Mouse (Mus musculus): ENCODE data around the gene Gskip. TPM values are rescaled to one million over a fixed set of nuclear protein-coding genes. Genes with fewer than 3 reads are reported as not detected.
A peak's percentile ranks its signal among the peaks of the same experiment; 100 is the strongest.

Gskip gene
- 10 to 100 TPM; 44.9 to 53.1 (median 50.1) TPM for polyA plus RNA-seq (2017; shearing (Covaris generic))

- ATAC-seq, result peak; percentile 51
Observed at GRCm38 (mm10) chr12:105683933-105684901, at the start of gene Gskip. Gskip (plus strand) TSS chr12:105684829.

GRCm38 (mm10) chr12:105636551-105636950 lies 48.1 kb upstream of the Gskip start:
- no peak for ATAC-seq

- no peak for ATAC-seq
Observed at GRCm38 (mm10) chr12:105637554-105637953, 47.1 kb upstream of the Gskip start.

GRCm38 (mm10) chr12:105642770-105643321 lies 41.8 kb upstream of the Gskip start:
- no peak for ATAC-seq

GRCm38 (mm10) chr12:105655850-105656249 lies 28.8 kb upstream of the Gskip start:
- ATAC-seq, result no peak

GRCm38 (mm10) chr12:105676274-105676673 lies 8.4 kb upstream of the Gskip start:
- no peak for ATAC-seq

- ATAC-seq, result no peak
Observed at GRCm38 (mm10) chr12:105678211-105678610, 6.4 kb upstream of the Gskip start.

- no peak for ATAC-seq
Observed at GRCm38 (mm10) chr12:105678762-105679161, 5.9 kb upstream of the Gskip start.

GRCm38 (mm10) chr12:105685001-105685691 lies 517 bp downstream of the Gskip start, which contains the start of gene Atg2b:
Atg2b (minus strand) TSS chr12:105685211.
- ATAC-seq, result peak; percentile 79

GRCm38 (mm10) chr12:105686791-105687190 lies 2.2 kb downstream of the Gskip start:
- ATAC-seq, result no peak

GRCm38 (mm10) chr12:105687416-105687815 lies 2.8 kb downstream of the Gskip start:
- ATAC-seq, result no peak

- ATAC-seq, result no peak
Observed at GRCm38 (mm10) chr12:105688546-105688945, 3.9 kb downstream of the Gskip start.

GRCm38 (mm10) chr12:105689435-105689834 lies 4.8 kb downstream of the Gskip start:
- no peak for ATAC-seq

- no peak for ATAC-seq
Observed at GRCm38 (mm10) chr12:105694021-105694420, 9.4 kb downstream of the Gskip start.

- ATAC-seq, result no peak
Observed at GRCm38 (mm10) chr12:105695848-105696247, 11.2 kb downstream of the Gskip start.

GRCm38 (mm10) chr12:105697104-105697780 lies 12.6 kb downstream of the Gskip start:
- no peak for ATAC-seq

GRCm38 (mm10) chr12:105700433-105700832 lies 15.8 kb downstream of the Gskip start:
- no peak for ATAC-seq

- no peak for ATAC-seq
Observed at GRCm38 (mm10) chr12:105705799-105706487, 21.3 kb downstream of the Gskip start, which contains the start of gene Ak7. Ak7 (plus strand) TSS chr12:105705976.

- ATAC-seq, result no peak
Observed at GRCm38 (mm10) chr12:105718616-105719015, 34.0 kb downstream of the Gskip start.

- ATAC-seq, result no peak
Observed at GRCm38 (mm10) chr12:105720196-105720595, 35.6 kb downstream of the Gskip start.

GRCm38 (mm10) chr12:105721452-105722132 lies 37.0 kb downstream of the Gskip start:
- no peak for ATAC-seq
